Mouse (Mus musculus) neural tube, embryonic 14.5 days (tissue): ENCODE data around the gene Traf3ip3. TPM values are rescaled to one million over a fixed set of nuclear protein-coding genes. Genes with fewer than 3 reads are reported as not detected.

Experiments
- ATAC-seq: fragments of 200-750 bp; cut with Nextera tagmentation; 2 replicates; pipeline ENCODE4 v1.8.0; 2017; ENCODE audit warnings: low read depth, mild to moderate bottlenecking, moderate TSS enrichment, moderate library complexity
- H3K27ac ChIP-seq: fragments of 300-500 bp; sonication (generic); 2 replicates; pipeline ENCODE4 v1.5.1; 2014; ENCODE audit warnings: low read depth, mild to moderate bottlenecking, control low read depth, low read length, moderate library complexity, mixed read lengths
- H3K27me3 ChIP-seq: fragments of 300-500 bp; sonication (generic); 2 replicates; pipeline ENCODE4 v1.6.1; 2014; ENCODE audit warnings: low read length; ENCODE audit not compliant: control insufficient read depth, insufficient read depth
- H3K36me3 ChIP-seq: fragments of 300-500 bp; sonication (generic); 2 replicates; pipeline ENCODE4 v1.6.1; 2014; ENCODE audit warnings: low read length, mixed read lengths; ENCODE audit not compliant: control insufficient read depth, insufficient read depth
- H3K4me1 ChIP-seq: fragments of 300-500 bp; sonication (generic); 2 replicates; pipeline ENCODE4 v1.6.1; 2014; ENCODE audit warnings: low read length; ENCODE audit not compliant: control insufficient read depth, insufficient read depth
- H3K4me2 ChIP-seq: fragments of 300-500 bp; sonication (generic); 2 replicates; pipeline ENCODE4 v1.6.1; 2014; ENCODE audit warnings: mild to moderate bottlenecking, low read depth, low read length, control low read depth
- H3K4me3 ChIP-seq: fragments of 300-500 bp; sonication (generic); 2 replicates; pipeline ENCODE4 v1.5.1; 2014; ENCODE audit warnings: low read depth, low read length, control low read depth, mixed read lengths
- H3K9ac ChIP-seq: fragments of 300-500 bp; sonication (generic); replicated peaks from 2 replicates; pipeline ENCODE4 v1.6.1; 2014; ENCODE audit warnings: low read depth, mild to moderate bottlenecking, control low read depth, low read length, mixed read lengths
- H3K9me3 ChIP-seq: fragments of 300-500 bp; sonication (generic); 2 replicates; pipeline ENCODE4 v1.6.1; 2016; ENCODE audit warnings: low read length; ENCODE audit not compliant: control insufficient read depth
- WGBS: fragments of 180-500 bp; shearing (Covaris S2); extraction: QIAGEN DNeasy Blood & Tissue Kit; methylation state at CpG from one replicate; pipeline ENCODE4 v1.1.7; 2014; 5-methylcytosine and 5-hydroxymethylcytosine counted together
- polyA plus RNA-seq: library from polyadenylated mRNA; unstranded; fragments of >200 nt; fragmentation: Nextera tagmentation; extraction: Ambion mirVana; gene quantifications from 2 replicates; pipeline ENCODE4 v1.2.1, GENCODE M21; 2014

Gene Traf3ip3
- polyA plus RNA-seq, 1 experiment from 2014 or later: 1.1 TPM

DNA sequence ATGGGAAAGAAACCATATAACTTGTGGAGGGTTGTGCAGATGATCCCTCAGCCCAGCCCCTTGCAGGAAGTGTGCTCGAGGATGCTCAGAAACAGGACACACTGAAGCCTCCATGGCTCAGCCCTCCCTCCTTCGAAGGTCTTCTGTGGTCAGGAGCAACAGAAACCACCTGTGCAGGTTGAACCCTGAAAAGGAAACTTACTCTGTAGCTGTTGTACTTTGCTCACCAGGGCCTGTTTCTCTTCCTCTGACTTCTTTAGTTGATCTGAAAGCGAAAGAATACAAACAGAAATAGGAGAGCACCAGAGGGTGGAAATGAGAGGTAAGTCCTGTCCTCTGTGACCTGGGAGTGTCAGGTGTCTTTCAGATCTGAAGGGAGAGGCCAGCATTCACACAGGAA lies 20.4 kb downstream of the Traf3ip3 start:
- no peaks in the 10 kb centered on the region for H3K9me3 ChIP-seq
- H3K36me3 ChIP-seq: no peaks in the 10 kb centered on the region
- WGBS: 89% methylated on average over 3 of the region's 3 CpGs
- no peak overlapping the region for H3K27ac ChIP-seq
- ATAC-seq: no peak
- H3K4me2 ChIP-seq: no peak overlapping the region
- no peaks in the 10 kb centered on the region for H3K27me3 ChIP-seq
- H3K9ac ChIP-seq: no peak overlapping the region
- H3K4me3 ChIP-seq: no peak overlapping the region
- no peaks in the 10 kb centered on the region for H3K4me1 ChIP-seq

DNA sequence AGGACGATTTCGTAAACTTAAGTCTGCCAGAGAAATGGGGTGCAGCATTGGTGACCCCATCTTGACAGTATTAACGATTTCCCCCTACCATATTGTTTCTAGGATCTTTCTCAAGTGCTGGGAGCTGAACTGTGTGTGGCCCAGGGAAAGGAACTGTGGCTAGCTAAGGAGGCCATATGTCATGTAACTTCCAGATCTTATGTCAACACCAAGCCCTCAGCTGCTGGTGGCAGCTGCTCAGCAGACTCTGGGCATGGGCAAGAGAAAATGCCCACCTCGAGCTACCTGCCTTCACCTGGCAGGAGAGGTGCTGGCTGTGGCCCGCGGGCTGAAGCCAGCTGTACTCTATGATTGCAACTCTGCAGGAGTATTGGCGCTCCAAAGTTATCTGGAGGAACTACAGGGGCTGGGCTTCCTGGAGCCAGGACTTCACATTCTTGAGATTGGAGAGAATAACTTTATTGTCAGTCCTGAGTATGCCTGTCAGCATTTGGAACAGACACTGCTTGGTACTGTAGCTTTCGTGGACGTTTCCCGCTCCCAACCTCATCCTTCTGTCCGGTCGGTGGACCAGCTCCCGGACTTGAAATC lies 27.3 kb downstream of the Traf3ip3 start:
- Histone ChIP-seq H3K27me3 (no peaks in the 10 kb centered on the region), H3K4me2 (peak overlapping the region; percentile 78), H3K36me3 (no peaks in the 10 kb centered on the region), H3K4me3 (peak overlapping the region; percentile 74), H3K9me3 (no peaks in the 10 kb centered on the region), H3K27ac (no peak overlapping the region), H3K4me1 (peaks cover 17% of the 10 kb centered on the region), H3K9ac (no peak overlapping the region)
- ATAC-seq: no peak
- 94% methylated on average over 13 of the region's 13 CpGs for WGBS

DNA sequence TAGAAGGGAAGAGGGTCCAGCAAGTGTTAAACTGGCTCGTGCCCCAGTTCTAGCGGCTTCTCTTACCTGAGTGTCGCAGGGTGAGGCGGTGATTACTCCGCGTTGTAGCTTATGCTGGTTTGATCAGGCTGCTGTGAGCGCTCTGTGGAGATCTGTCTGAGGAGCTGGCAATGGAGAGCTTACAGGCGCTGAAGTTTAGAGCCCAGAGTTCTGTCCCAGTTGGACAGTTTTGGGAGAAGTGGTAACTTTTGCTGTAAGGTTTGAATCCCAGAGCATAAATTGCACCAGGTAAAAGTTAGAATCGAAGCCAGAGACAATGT lies 27.7 kb downstream of the Traf3ip3 start:
- Histone ChIP-seq H3K4me1 (peaks cover 17% of the 10 kb centered on the region), H3K27me3 (no peaks in the 10 kb centered on the region), H3K4me3 (peak overlapping the region; percentile 74), H3K4me2 (peak overlapping the region; percentile 78), H3K36me3 (no peaks in the 10 kb centered on the region), H3K27ac (peak overlapping the region; percentile 85), H3K9ac (peak overlapping the region; percentile 78), H3K9me3 (no peaks in the 10 kb centered on the region)
- WGBS: 18% methylated on average over 9 of the region's 9 CpGs
- no peak for ATAC-seq

DNA sequence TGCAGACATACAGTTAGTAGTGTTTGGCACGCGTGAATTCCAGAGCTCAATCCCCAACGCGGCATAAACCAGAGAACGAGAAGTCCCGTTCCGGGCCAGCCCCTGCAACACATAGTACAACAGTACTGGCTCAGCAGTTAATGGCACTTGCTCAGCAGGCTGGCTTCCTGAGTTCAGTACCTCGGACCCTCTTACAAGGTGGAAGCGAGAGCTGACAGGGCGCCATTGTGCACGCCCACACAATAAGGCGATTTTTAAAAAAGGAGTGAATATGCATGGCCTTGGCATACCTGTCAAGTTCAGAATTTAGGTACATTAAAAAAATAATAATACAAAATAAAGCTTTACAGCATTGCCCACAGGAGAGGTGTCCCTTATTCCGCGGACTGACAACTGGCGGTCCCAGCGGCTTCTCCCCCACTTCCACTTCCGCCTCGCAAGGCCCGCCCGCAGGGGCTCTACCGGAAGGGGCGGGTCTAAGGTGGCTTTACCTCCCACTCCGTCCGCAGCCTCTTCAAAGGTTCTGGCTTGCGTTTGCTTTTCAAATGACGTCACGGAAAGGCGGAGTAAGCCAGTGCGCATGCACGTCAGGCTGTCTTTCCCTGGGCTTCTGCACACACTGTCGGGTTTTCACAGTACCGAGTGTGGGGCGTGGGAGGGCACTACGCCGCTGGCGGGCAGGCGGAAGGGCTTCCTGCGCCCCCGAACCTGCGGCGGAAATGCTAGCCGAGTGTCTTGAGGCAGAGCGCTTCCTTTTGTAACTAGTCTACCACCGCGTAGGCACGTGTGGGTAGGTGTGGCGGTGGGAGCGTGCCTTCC lies 28.3 kb downstream of the Traf3ip3 start:
- ATAC-seq: peak; percentile 99
- Histone ChIP-seq H3K27ac (peak overlapping the region; percentile 85), H3K27me3 (no peaks in the 10 kb centered on the region), H3K4me1 (peaks cover 17% of the 10 kb centered on the region), H3K36me3 (no peaks in the 10 kb centered on the region), H3K9ac (peak overlapping the region; percentile 78), H3K9me3 (no peaks in the 10 kb centered on the region), H3K4me2 (peak overlapping the region; percentile 78), H3K4me3 (peak overlapping the region; percentile 74)
- under 1% methylated on average over 48 of the region's 48 CpGs for WGBS

DNA sequence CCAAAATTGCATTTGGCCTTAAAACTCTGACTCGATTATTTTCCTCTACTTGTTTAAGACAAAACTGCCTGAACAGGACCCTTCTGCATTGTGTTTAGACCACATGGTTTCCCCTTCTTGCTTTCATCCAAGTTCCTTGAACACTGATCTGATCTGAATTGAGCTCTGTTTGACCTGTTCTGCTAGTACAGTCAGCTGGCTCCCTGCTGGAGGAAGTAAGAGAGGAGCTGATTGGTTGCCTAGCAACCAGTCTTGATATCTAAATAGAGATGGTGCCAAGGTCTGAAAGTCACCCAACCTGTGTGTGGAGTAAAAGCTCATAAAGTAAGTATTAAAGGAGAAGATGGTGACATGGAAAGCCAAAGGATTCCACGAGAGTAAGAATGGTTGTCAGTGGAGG lies 31.6 kb downstream of the Traf3ip3 start:
- no peak for ATAC-seq
- 76% methylated on average over 2 of the region's 2 CpGs for WGBS

DNA sequence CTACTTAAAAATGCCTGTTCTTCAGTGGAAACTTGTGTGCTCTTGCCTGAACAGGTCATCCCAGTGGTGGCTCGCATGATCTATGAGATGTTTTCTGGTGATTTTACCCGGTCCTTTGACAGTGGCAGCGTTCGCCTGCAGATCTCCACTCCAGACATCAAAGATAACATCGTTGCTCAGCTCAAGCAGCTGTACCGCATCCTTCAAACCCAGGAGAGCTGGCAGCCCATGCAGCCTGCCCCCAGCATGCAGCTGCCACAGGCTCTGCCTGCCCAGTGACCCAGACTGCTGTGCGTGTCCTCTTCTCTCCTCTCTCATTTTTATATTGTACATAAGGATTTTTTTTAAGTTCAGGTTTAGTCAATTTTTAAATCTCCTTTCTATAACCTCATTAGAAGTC lies 32.3 kb downstream of the Traf3ip3 start:
- H3K9ac ChIP-seq: no peak overlapping the region
- H3K4me2 ChIP-seq: no peak overlapping the region
- H3K4me3 ChIP-seq: no peak overlapping the region
- peaks cover 16% of the 10 kb centered on the region for H3K4me1 ChIP-seq
- H3K27me3 ChIP-seq: no peaks in the 10 kb centered on the region
- H3K27ac ChIP-seq: no peak overlapping the region
- H3K36me3 ChIP-seq: no peaks in the 10 kb centered on the region
- ATAC-seq: no peak
- no peaks in the 10 kb centered on the region for H3K9me3 ChIP-seq
- WGBS: 89% methylated on average over 7 of the region's 7 CpGs

More for the DNA sequence above, 31.6 kb downstream of the Traf3ip3 start:
- Histone ChIP-seq H3K4me2 (no peak overlapping the region), H3K4me1 (peaks cover 17% of the 10 kb centered on the region), H3K9ac (no peak overlapping the region), H3K9me3 (no peaks in the 10 kb centered on the region), H3K27ac (no peak overlapping the region), H3K4me3 (no peak overlapping the region), H3K27me3 (no peaks in the 10 kb centered on the region), H3K36me3 (no peaks in the 10 kb centered on the region)

DNA sequence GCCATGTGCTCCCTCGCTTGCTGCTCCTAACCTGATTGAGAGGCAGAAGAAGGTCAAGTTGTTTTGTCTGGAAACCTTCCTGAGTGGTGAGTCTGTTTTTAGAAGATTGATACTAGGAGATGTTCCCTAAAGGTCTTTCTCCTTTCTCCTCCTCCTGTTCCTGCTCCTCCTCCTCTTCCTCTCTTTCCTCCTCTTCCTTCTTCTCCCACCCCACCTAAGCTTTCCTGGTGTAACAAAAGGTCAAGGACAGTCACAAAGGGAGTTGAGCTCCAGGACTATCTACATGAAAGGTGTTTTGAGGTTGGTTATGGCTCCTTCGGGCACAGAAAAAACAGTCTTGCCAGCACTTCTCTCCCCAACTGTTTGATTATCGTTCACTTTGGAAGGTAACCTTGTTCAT lies 33.8 kb downstream of the Traf3ip3 start, which contains the start of gene A130010J15Rik:
A130010J15Rik (plus strand) TSS at position 301 of the 400 bp plus-strand sequence.
- ATAC-seq: no peak

DNA sequence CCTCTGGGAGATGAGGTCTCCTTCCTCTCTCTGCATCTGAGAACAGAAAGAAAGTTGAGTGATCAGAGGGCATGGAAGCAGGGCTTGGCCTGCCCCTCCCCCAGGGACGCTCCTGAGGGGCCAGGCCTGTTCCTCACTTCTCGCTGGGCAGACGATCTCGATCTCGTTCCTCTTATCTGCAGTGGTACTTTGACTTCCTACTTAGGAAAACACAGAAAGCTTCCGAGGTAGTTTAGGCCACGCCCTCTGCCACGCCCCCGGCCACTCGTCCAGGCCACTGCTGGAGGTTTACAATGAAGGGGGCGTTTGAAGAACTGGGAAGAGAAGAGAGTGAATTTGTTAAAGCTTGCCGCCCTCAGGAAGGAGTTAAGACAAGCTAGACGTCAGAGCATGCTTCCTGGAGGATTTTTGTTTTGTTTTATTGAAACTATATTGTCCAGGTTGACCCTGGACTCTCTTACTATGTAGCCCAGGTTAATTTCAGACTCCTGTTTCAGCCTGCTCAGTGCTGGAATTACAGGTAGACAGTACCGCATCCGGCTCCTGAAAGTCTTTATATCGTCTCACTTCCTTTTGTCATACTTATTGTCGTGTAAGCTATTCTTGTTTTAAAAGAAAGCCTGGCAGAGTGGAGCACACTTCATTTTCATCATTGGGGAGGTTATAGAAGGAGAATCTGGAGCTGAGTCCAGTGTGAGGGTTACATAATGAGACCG lies 41.0 kb downstream of the Traf3ip3 start:
- H3K4me2 ChIP-seq: peak overlapping the region; percentile 23
- no peak overlapping the region for H3K27ac ChIP-seq
- H3K36me3 ChIP-seq: no peaks in the 10 kb centered on the region
- no peak overlapping the region for H3K9ac ChIP-seq
- ATAC-seq: no peak
- no peaks in the 10 kb centered on the region for H3K9me3 ChIP-seq
- no peak overlapping the region for H3K4me3 ChIP-seq
- no peaks in the 10 kb centered on the region for H3K27me3 ChIP-seq
- H3K4me1 ChIP-seq: no peaks in the 10 kb centered on the region
- WGBS: 16% methylated on average over 18 of the region's 18 CpGs

More for the DNA sequence above, 33.8 kb downstream of the Traf3ip3 start, which contains the start of gene A130010J15Rik:
- Histone ChIP-seq H3K9ac (no peak within 1 kb of the TSS), H3K9me3 (no peaks in the 10 kb centered on the region), H3K4me3 (no peak within 1 kb of the TSS), H3K4me1 (peaks cover 11% of the 10 kb centered on the region), H3K36me3 (no peaks in the 10 kb centered on the region), H3K27me3 (no peaks in the 10 kb centered on the region), H3K27ac (no peak within 1 kb of the TSS), H3K4me2 (no peak within 1 kb of the TSS)
- WGBS: 98% methylated on average over 3 of the region's 3 CpGs

DNA sequence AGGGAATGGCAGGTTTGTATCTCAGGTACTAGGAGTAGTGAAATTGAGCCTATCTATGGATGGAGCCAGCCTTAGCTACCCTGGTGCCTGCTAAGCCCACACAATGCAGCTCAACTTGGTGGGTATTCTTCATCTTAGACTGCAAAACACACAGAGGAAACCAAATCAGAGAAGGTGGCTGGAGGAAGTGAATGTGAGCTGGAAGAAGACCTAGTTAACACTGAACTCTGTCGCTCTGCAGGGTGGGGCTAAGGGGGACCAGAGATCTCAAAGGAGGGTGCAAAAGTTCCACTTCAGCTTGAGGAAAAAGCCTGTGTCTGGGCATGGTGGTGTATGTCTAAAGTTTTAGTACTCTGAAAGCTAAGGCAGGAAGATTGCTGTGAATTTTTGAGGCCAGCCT lies 41.9 kb downstream of the Traf3ip3 start:
- Histone ChIP-seq H3K36me3 (no peaks in the 10 kb centered on the region), H3K9me3 (no peaks in the 10 kb centered on the region), H3K4me2 (no peak overlapping the region), H3K4me3 (no peak overlapping the region), H3K27ac (no peak overlapping the region), H3K27me3 (no peaks in the 10 kb centered on the region), H3K9ac (no peak overlapping the region), H3K4me1 (no peaks in the 10 kb centered on the region)
- 62% methylated on average over 1 of the region's 1 CpGs for WGBS
- ATAC-seq: no peak
